Mouse (Mus musculus) T-helper 2 cell (primary cell): ENCODE measurements at regions not wholly inside any gene's neighbourhood (a gene's known extent, or its start where the extent isn't known, plus 50 kb on each side); places are given as distances from the start of the nearest gene placed in this dataset.

Experiments used
- in situ Hi-C: fragments of 300-600 bp; cut with MboI, MseI; formaldehyde crosslinking; loops from one replicate; pipeline ENCODE4 v1.15.1; 2025; ENCODE audit warnings: high pct_unique_total_duplicates

GRCm38 (mm10) chr1:92698541-92698940 lies 49.9 kb upstream of the Otos start:
- in situ Hi-C loops, result no loop called here
